Mouse (Mus musculus): ENCODE data around the gene St6gal1. TPM values are rescaled to one million over a fixed set of nuclear protein-coding genes. Genes with fewer than 3 reads are reported as not detected.

The St6gal1 gene
- polyA plus RNA-seq, 1 experiment from 2014 or later, result 21.0 TPM

DNA sequence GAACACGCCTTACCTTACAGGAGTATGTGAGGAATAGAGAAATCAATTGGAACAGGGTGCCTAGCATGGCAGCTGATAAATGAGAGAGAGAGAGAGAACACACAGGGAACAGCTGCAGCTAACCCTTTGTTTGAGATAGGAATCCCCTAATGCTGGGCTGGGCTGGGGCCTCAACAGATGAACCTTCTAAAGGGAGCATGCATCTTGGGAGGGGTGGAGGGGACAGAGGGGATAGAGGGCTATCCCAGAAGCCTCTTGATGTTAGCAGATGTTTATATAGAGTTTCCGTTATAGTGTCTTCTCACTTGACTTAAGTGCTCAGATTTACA is 26.9 kb downstream of the St6gal1 start:
- Histone ChIP-seq H3K4me1 (ENCODE audit: control insufficient read depth, insufficient read depth, low read length) (peaks cover 32% of the 10 kb centered on the region), H3K4me2 (ENCODE audit: low read depth, low read length) (no peak overlapping the region), H3K9me3 (ENCODE audit: control insufficient read depth, low read length) (no peaks in the 10 kb centered on the region), H3K4me3 (ENCODE audit: low read depth, low read length) (no peak overlapping the region), H3K9ac (ENCODE audit: low read depth, low read length) (no peak overlapping the region), H3K27me3 (replicated peaks; ENCODE audit: control insufficient read depth, insufficient read depth, low read length) (no peaks in the 10 kb centered on the region), H3K27ac (replicated peaks; ENCODE audit: low read depth, low read length) (no peak overlapping the region), H3K36me3 (ENCODE audit: control insufficient read depth, insufficient read depth, low read length) (no peaks in the 10 kb centered on the region)
- peak; percentile 74 for DNase-seq (ENCODE audit: low spot score)
- ATAC-seq (ENCODE audit: low read depth), result peak; percentile 37; the same call in 1 of the 2 replicates
- WGBS, result 76% methylated on average over 2 of the region's 2 CpGs

GRCm38 (mm10) chr16:23253620-23254019 is 29.1 kb downstream of the St6gal1 start:
- Histone ChIP-seq H3K27me3 (replicated peaks; ENCODE audit: control insufficient read depth, insufficient read depth, low read length) (no peaks in the 10 kb centered on the region), H3K27ac (replicated peaks; ENCODE audit: low read depth, low read length) (peak overlapping the region; percentile 17), H3K4me3 (ENCODE audit: low read depth, low read length) (no peak overlapping the region), H3K9ac (ENCODE audit: low read depth, low read length) (no peak overlapping the region), H3K4me2 (ENCODE audit: low read depth, low read length) (no peak overlapping the region), H3K9me3 (ENCODE audit: control insufficient read depth, low read length) (no peaks in the 10 kb centered on the region), H3K36me3 (ENCODE audit: control insufficient read depth, insufficient read depth, low read length) (no peaks in the 10 kb centered on the region), H3K4me1 (ENCODE audit: control insufficient read depth, insufficient read depth, low read length) (peaks cover 50% of the 10 kb centered on the region)
- WGBS, result 27% methylated on average over 6 of the region's 6 CpGs
- peak; percentile 64 for DNase-seq (ENCODE audit: low spot score)
- 0 out of 2 replicates have a peak, but pooled peaks have one; percentile 16 for ATAC-seq (ENCODE audit: low read depth)

DNA sequence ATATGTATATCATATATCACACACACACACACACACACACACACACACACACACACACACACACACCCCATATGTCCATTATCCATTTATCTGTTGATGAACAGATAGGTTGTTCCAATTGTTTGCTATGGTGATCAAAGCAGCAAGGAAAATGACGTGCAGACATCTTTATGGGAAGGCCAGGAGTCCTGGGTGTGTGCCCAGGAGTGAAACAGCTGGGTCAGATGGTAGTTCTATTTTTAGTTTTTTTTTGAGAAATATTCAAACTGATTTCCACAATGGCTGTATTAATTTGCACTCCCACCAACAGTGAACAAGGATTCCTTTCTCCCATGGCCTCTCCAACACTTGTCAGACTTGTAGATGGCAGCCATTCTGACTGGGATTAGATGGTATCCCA is 29.5 kb downstream of the St6gal1 start:
- Histone ChIP-seq H3K9ac (ENCODE audit: low read depth, low read length) (no peak overlapping the region), H3K4me1 (ENCODE audit: control insufficient read depth, insufficient read depth, low read length) (peaks cover 54% of the 10 kb centered on the region), H3K4me2 (ENCODE audit: low read depth, low read length) (no peak overlapping the region), H3K4me3 (ENCODE audit: low read depth, low read length) (no peak overlapping the region), H3K36me3 (ENCODE audit: control insufficient read depth, insufficient read depth, low read length) (no peaks in the 10 kb centered on the region), H3K9me3 (ENCODE audit: control insufficient read depth, low read length) (no peaks in the 10 kb centered on the region), H3K27ac (replicated peaks; ENCODE audit: low read depth, low read length) (no peak overlapping the region), H3K27me3 (replicated peaks; ENCODE audit: control insufficient read depth, insufficient read depth, low read length) (no peaks in the 10 kb centered on the region)
- 16% methylated on average over 1 of the region's 1 CpGs for WGBS
- DNase-seq (ENCODE audit: low spot score) (no peak), ATAC-seq (ENCODE audit: low read depth) (no peak)

DNA sequence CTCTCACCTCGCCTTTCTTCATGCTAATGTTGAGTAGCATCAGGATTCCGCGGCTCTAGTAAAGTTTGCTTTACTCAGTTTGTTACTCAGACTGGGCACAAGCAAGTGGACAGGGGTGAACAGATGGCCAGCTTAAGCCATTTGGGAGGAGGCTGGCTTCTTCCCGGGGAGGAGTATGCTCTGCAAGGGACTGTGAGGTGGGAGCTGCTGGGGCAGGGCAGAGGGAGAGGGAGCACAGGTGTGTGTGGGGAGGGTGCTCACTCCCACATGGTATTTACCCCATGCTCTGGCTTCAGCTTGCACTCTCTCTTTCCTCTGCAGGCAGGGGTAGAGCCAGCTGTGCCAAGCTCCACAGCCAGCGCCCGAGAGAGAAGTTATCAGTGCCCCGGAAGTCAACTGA is 32.1 kb downstream of the St6gal1 start:
- no peaks in the 10 kb centered on the region for H3K9me3 ChIP-seq (ENCODE audit: control insufficient read depth, low read length)
- ATAC-seq (ENCODE audit: low read depth), result no peak
- WGBS, result 64% methylated on average over 7 of the region's 7 CpGs
- H3K9ac ChIP-seq (ENCODE audit: low read depth, low read length), result no peak overlapping the region
- no peaks in the 10 kb centered on the region for H3K27me3 ChIP-seq (replicated peaks; ENCODE audit: control insufficient read depth, insufficient read depth, low read length)
- H3K4me2 ChIP-seq (ENCODE audit: low read depth, low read length), result no peak overlapping the region
- H3K27ac ChIP-seq (replicated peaks; ENCODE audit: low read depth, low read length), result no peak overlapping the region
- peaks cover 47% of the 10 kb centered on the region for H3K4me1 ChIP-seq (ENCODE audit: control insufficient read depth, insufficient read depth, low read length)
- no peaks in the 10 kb centered on the region for H3K36me3 ChIP-seq (ENCODE audit: control insufficient read depth, insufficient read depth, low read length)
- no peak overlapping the region for H3K4me3 ChIP-seq (ENCODE audit: low read depth, low read length)
- DNase-seq (ENCODE audit: low spot score), result no peak

DNA sequence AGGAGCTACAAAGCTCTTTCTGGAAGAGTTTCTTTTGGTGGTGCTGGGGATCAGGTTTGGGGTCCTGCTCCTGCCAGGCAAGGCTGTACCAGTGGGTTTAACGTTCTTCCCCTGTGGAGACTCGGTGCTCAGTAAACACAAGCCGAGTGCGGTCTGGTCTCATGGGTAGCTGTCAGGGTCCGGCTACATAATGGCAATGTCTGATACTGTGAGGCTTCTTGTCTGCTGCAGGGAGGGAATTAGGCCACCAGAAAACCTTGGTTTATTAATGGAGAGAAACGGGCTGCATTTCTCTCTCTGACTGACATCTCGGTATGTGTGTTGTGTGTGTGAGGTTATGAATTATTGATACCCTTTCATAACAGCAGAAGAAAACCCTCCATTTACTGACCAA is 33.9 kb downstream of the St6gal1 start:
- Histone ChIP-seq H3K9me3 (ENCODE audit: control insufficient read depth, low read length) (no peaks in the 10 kb centered on the region), H3K9ac (ENCODE audit: low read depth, low read length) (no peak overlapping the region), H3K27me3 (replicated peaks; ENCODE audit: control insufficient read depth, insufficient read depth, low read length) (no peaks in the 10 kb centered on the region), H3K4me3 (ENCODE audit: low read depth, low read length) (no peak overlapping the region), H3K27ac (replicated peaks; ENCODE audit: low read depth, low read length) (no peak overlapping the region), H3K36me3 (ENCODE audit: control insufficient read depth, insufficient read depth, low read length) (no peaks in the 10 kb centered on the region), H3K4me2 (ENCODE audit: low read depth, low read length) (no peak overlapping the region), H3K4me1 (ENCODE audit: control insufficient read depth, insufficient read depth, low read length) (peaks cover 45% of the 10 kb centered on the region)
- 9% methylated on average over 7 of the region's 7 CpGs for WGBS
- ATAC-seq (ENCODE audit: low read depth), result no peak
- DNase-seq (ENCODE audit: low spot score), result no peak

DNA sequence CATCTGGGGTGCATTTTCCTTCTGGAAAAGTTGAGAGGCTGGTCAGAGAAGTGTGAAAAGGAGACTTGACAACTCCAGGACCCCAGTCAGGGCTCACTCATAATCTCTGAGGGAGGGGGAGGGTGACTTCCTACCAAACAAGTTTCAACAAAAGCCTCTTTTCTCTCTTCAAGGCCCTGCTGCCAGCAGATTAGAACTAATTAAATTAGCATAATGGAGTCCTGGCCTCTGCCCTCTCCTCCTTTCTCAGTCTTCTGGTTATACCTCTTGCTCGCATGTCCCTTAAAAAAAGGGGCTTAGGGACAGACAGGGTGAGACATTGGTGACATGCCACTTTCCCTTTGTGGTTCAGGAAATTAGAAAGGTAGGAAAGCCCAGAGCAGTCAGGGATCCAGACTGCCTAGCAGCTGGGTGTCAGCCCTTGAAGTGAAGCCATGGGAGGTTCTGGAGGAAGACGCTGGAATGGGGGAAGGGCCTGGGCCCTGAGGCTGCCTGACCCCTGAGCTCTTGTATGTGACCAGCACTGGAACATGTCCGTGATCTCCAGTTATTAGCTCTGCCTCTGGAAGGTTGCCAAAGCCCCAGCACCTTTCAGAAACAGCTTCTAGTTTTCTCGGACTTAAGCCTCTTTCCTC is 34.4 kb downstream of the St6gal1 start:
- Histone ChIP-seq H3K27ac (replicated peaks; ENCODE audit: low read depth, low read length) (no peak overlapping the region), H3K4me2 (ENCODE audit: low read depth, low read length) (no peak overlapping the region), H3K9me3 (ENCODE audit: control insufficient read depth, low read length) (no peaks in the 10 kb centered on the region), H3K27me3 (replicated peaks; ENCODE audit: control insufficient read depth, insufficient read depth, low read length) (no peaks in the 10 kb centered on the region), H3K9ac (ENCODE audit: low read depth, low read length) (no peak overlapping the region), H3K36me3 (ENCODE audit: control insufficient read depth, insufficient read depth, low read length) (no peaks in the 10 kb centered on the region), H3K4me1 (ENCODE audit: control insufficient read depth, insufficient read depth, low read length) (peaks cover 42% of the 10 kb centered on the region), H3K4me3 (ENCODE audit: low read depth, low read length) (no peak overlapping the region)
- ATAC-seq (ENCODE audit: low read depth), result no peak
- WGBS, result 15% methylated on average over 4 of the region's 4 CpGs
- peak; percentile 61 for DNase-seq (ENCODE audit: low spot score)

DNA sequence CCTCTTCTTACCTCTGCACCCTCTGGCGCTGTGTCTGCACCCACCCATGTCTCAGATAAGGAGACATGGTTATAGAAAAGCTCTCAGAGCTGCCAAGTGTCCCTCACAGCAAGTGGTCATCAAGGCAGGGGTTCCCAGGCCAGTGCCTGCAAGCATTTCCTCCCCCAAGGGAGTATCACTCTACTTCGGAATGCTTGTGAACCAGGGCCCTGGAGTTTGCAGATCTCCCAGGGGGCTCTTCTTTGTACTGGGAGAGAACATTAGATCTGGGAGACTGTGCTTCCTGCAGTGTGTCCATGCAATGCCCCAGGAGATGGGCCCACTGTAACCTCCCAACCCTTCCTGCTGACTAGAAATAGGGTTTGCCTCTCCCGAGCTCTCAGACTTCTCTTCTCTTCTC is 35.0 kb downstream of the St6gal1 start:
- 42% methylated on average over 3 of the region's 3 CpGs for WGBS
- no peak overlapping the region for H3K27ac ChIP-seq (replicated peaks; ENCODE audit: low read depth, low read length)
- peaks cover 37% of the 10 kb centered on the region for H3K4me1 ChIP-seq (ENCODE audit: control insufficient read depth, insufficient read depth, low read length)
- H3K27me3 ChIP-seq (replicated peaks; ENCODE audit: control insufficient read depth, insufficient read depth, low read length), result no peaks in the 10 kb centered on the region
- no peak overlapping the region for H3K4me3 ChIP-seq (ENCODE audit: low read depth, low read length)
- DNase-seq (ENCODE audit: low spot score) (no peak), ATAC-seq (ENCODE audit: low read depth) (no peak)
- H3K4me2 ChIP-seq (ENCODE audit: low read depth, low read length), result no peak overlapping the region
- H3K9me3 ChIP-seq (ENCODE audit: control insufficient read depth, low read length), result 0 out of 2 replicates have a peak, but pooled peaks cover 3% of the 10 kb centered on the region
- H3K9ac ChIP-seq (ENCODE audit: low read depth, low read length), result no peak overlapping the region
- peaks cover 6% of the 10 kb centered on the region; the same call in 1 of the 2 replicates for H3K36me3 ChIP-seq (ENCODE audit: control insufficient read depth, insufficient read depth, low read length)

DNA sequence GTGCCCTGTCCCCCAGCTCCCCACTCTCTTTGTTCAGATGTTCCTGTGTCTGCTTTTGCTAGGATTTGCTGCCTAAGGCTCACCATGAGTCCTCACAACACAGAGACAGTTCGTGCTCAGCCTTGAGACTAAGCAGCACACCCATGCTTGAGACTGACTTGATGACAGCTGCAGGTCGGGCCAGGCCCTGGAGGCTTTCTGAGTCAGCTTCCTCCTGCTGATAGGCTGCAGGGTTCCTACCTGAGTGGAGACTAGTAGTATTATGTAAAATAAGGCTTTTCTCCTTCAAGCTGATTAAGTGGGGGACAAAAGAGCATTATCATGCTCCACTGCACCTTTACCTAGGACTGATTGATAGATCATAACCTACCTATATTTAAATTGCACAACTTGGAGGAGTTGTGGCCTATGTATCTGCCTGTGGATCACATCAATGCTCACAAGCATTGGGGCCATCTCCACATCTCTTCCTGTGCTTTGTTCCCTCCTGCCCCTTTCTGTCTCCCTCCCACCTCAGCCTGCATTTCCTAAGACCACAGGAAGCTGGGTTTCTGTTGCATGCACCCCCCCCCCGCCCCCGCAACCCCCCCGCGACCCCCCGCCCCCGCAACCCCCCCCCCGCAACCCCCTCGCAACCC is 37.7 kb downstream of the St6gal1 start:
- no peaks in the 10 kb centered on the region for H3K27me3 ChIP-seq (replicated peaks; ENCODE audit: control insufficient read depth, insufficient read depth, low read length)
- no peak overlapping the region for H3K9ac ChIP-seq (ENCODE audit: low read depth, low read length)
- H3K4me2 ChIP-seq (ENCODE audit: low read depth, low read length), result no peak overlapping the region
- no peak overlapping the region for H3K4me3 ChIP-seq (ENCODE audit: low read depth, low read length)
- ATAC-seq (ENCODE audit: low read depth) (peak; percentile 50; the same call in 1 of the 2 replicates), DNase-seq (ENCODE audit: low spot score) (peak; percentile 45)
- H3K36me3 ChIP-seq (ENCODE audit: control insufficient read depth, insufficient read depth, low read length), result peaks cover 13% of the 10 kb centered on the region; the same call in 1 of the 2 replicates
- H3K27ac ChIP-seq (replicated peaks; ENCODE audit: low read depth, low read length), result no peak overlapping the region
- 30% methylated on average over 2 of the region's 10 CpGs for WGBS
- peaks cover 27% of the 10 kb centered on the region for H3K4me1 ChIP-seq (ENCODE audit: control insufficient read depth, insufficient read depth, low read length)
- 0 out of 2 replicates have a peak, but pooled peaks cover 3% of the 10 kb centered on the region for H3K9me3 ChIP-seq (ENCODE audit: control insufficient read depth, low read length)

- Histone ChIP-seq H3K27me3 (replicated peaks; ENCODE audit: control insufficient read depth, insufficient read depth, low read length) (no peaks in the 10 kb centered on the region), H3K9me3 (ENCODE audit: control insufficient read depth, low read length) (0 out of 2 replicates have a peak, but pooled peaks cover 3% of the 10 kb centered on the region), H3K27ac (replicated peaks; ENCODE audit: low read depth, low read length) (no peak overlapping the region), H3K9ac (ENCODE audit: low read depth, low read length) (no peak overlapping the region), H3K4me1 (ENCODE audit: control insufficient read depth, insufficient read depth, low read length) (peaks cover 22% of the 10 kb centered on the region), H3K4me3 (ENCODE audit: low read depth, low read length) (no peak overlapping the region), H3K36me3 (ENCODE audit: control insufficient read depth, insufficient read depth, low read length) (peaks cover 13% of the 10 kb centered on the region; the same call in 1 of the 2 replicates), H3K4me2 (ENCODE audit: low read depth, low read length) (no peak overlapping the region)
- DNase-seq (ENCODE audit: low spot score) (no peak), ATAC-seq (ENCODE audit: low read depth) (no peak)
- WGBS, result 39% methylated on average over 5 of the region's 5 CpGs
Measured at GRCm38 (mm10) chr16:23262846-23263245, 38.3 kb downstream of the St6gal1 start.
